Mouse (Mus musculus): ENCODE results near the gene Lama1.

DNA sequence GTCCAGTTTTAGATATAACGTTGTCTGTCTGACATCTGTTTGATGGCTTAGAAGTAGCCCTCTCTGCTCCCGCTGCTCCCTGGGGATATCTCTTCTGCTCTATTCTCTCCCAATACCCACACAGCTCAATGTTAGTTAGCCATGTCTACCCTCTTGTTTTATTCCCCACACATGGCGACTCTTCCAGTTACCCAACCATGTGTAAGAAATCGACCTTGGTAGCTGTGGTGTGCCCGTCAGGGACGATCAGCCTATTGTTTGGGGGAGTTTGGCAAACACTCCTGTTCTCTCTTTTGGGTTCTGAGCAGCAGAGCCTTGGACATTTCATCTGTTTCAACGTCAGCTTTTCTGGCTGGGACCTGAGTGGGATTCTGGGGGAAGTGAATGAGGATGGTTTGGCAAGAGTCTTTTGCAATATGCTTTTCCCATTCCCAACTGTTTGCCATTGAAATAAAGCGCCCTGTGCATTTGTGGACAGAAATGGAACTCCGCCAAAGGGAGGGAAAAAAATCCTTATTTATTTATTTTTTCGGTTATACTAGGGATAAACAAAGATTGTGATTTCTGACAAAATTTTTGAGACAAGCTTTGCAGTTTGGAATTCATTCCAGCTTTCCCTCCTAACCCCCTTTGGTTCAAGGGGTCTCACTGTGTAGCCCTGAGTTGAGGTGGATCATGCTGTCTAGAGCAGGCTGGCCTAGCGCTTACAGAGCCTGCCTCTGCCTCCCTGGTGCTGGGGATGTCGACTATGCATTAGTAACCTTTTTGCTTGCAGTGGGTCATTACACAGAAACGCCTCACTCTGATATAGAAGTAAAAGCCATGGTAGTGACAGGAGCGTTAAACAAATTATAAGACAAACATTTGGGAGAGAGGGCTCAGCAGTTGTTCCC is 26.4 kb downstream of the Lama1 start:
- TF ChIP-seq CTCF (IDR thresholded peaks at IDR 0.05; ENCODE audit: control insufficient read depth, insufficient read depth, insufficient read length): no peak
- no peak for TF ChIP-seq MAX (IDR thresholded peaks at IDR 0.05)
- no peak for TF ChIP-seq USF1 (IDR thresholded peaks at IDR 0.05; ENCODE audit: low read depth)
- no peak for TF ChIP-seq FOSL1 (IDR thresholded peaks at IDR 0.05; ENCODE audit: insufficient read depth, low read length, poor library complexity, severe bottlenecking)
- TF ChIP-seq CEBPB (IDR thresholded peaks at IDR 0.05; ENCODE audit: low read depth): no peak
- TF ChIP-seq MYOG (IDR thresholded peaks at IDR 0.05; ENCODE audit: control insufficient read depth, extremely low read depth, insufficient read length): no peak

All from C2C12 (cell line).